Mouse (Mus musculus) G1E (cell line): ENCODE results near the gene Siglec1. TPM values are rescaled to one million over a fixed set of nuclear protein-coding genes. Genes with fewer than 3 reads are reported as not detected.
"Not testable (repeated sequence)": the region's sequence is repeated elsewhere in the genome, so short reads cannot be mapped to it uniquely, and the experiment has no call there.

Experiments
- ATAC-seq: 2 replicates; pipeline ENCODE4 v1.8.0; 2016; ENCODE audit warnings: mild to moderate bottlenecking; ENCODE audit not compliant: insufficient number of reproducible peaks, poor library complexity, low FRiP score, severe bottlenecking; ENCODE audit errors: extremely low read depth
- DNase-seq: peaks from one replicate; pipeline ENCODE4 v3.0.0; 2012; ENCODE audit warnings: low spot score
- H3K27me3 ChIP-seq: 2 replicates; pipeline ENCODE4 v1.6.1; 2012; ENCODE audit warnings: mild to moderate bottlenecking, low read length, inconsistent platforms; ENCODE audit not compliant: insufficient read depth
- H3K36me3 ChIP-seq: replicated peaks from 2 replicates; pipeline ENCODE3; 2012; ENCODE audit warnings: mild to moderate bottlenecking, inconsistent platforms
- H3K4me1 ChIP-seq: 2 replicates; pipeline ENCODE4 v1.6.1; 2012; ENCODE audit warnings: low read depth, low read length, inconsistent platforms, mixed read lengths; ENCODE audit not compliant: insufficient read depth
- H3K4me3 ChIP-seq: 2 replicates; pipeline ENCODE4 v1.5.1; 2012; ENCODE audit warnings: low read depth, mild to moderate bottlenecking, inconsistent platforms, low read length, moderate library complexity, mixed read lengths
- H3K9me3 ChIP-seq: replicated peaks from 2 replicates; pipeline ENCODE4 v1.6.1; 2012; ENCODE audit warnings: inconsistent platforms
- CTCF ChIP-seq: IDR thresholded peaks from 2 replicates; pipeline ENCODE4 v1.5.1; 2012; ENCODE audit warnings: low read depth, low read length, inconsistent platforms, mixed read lengths
- GATA1 ChIP-seq: IDR thresholded peaks from 2 replicates; pipeline ENCODE4 v1.6.1; 2012; ENCODE audit warnings: borderline replicate concordance, low read length, inconsistent platforms, mixed read lengths
- GATA2 ChIP-seq: IDR thresholded peaks from 2 replicates; pipeline ENCODE4 v1.6.1; 2012; ENCODE audit warnings: low read depth, low read length, inconsistent platforms, borderline replicate concordance
- POLR2AphosphoS5 ChIP-seq: IDR thresholded peaks from 2 replicates; pipeline ENCODE4 v1.6.1; 2012; ENCODE audit warnings: low read depth, low read length, inconsistent platforms; ENCODE audit not compliant: insufficient replicate concordance
- TAL1 ChIP-seq: conservative IDR thresholded peaks from 2 replicates; pipeline ENCODE4 v1.6.1; 2012; ENCODE audit warnings: low read depth, low read length, inconsistent platforms, mixed read lengths
- polyA plus RNA-seq: library from polyadenylated mRNA; stranded (reverse); fragments of >175 nt; gene quantifications from 2 replicates; pipeline ENCODE4 v1.2.3, GENCODE M21; 2012
- total RNA-seq, 2 experiments: library from RNA; stranded (forward) in 1 of 2; stranded (reverse) in 1 of 2; fragments of 200-1000 nt in 1 of 2; fragments of >200 nt in 1 of 2; fragmentation: Nextera tagmentation in 1 of 2; gene quantifications; 2 replicates each; pipeline ENCODE4 v1.2.3; 2014 to 2017

The Siglec1 gene
- total and polyA plus RNA-seq, 3 experiments = 0.16 TPM; not detected in 2

DNA sequence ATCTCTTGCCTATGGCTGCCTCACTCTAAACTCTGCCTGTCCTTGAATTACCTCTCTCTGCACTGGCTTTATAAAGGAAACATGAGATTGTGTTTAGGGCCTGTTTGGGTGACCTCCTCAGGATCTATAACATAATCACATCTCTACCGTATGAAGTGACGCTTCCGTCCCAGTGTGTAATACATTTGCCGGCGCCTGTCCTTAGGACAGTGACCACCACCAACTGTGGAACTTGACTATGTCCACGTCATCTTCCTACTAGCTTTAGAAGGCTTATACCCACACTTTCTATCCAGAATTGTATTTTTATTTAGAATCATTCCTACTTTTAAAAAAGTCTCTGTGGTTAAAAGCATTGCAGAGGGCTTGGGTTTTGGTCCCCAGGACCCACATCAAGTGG lies 48.4 kb downstream of the Siglec1 start:
- Histone ChIP-seq H3K4me1 (no peaks in the 10 kb centered on the region), H3K9me3 (no peaks in the 10 kb centered on the region), H3K36me3 (no peaks in the 10 kb centered on the region), H3K4me3 (no peak overlapping the region), H3K27me3 (peaks cover 39% of the 10 kb centered on the region)
- ATAC-seq = no peak
- TF ChIP-seq CTCF = no peak
- no peak for TF ChIP-seq TAL1
- no peak for TF ChIP-seq GATA1
- TF ChIP-seq POLR2AphosphoS5 = no peak
- TF ChIP-seq GATA2 = no peak
- DNase-seq = no peak

GRCm38 (mm10) chr2:131037226-131037990 lies 49.2 kb downstream of the Siglec1 start:
- Histone ChIP-seq H3K4me3 (no peak overlapping the region), H3K36me3 (no peaks in the 10 kb centered on the region), H3K27me3 (peaks cover 33% of the 10 kb centered on the region), H3K9me3 (no peaks in the 10 kb centered on the region), H3K4me1 (no peaks in the 10 kb centered on the region)
- DNase-seq (no peak), ATAC-seq (no peak)
- TF ChIP-seq GATA1 (no peak), GATA2 (no peak), TAL1 (no peak), CTCF (no peak), POLR2AphosphoS5 (no peak)

DNA sequence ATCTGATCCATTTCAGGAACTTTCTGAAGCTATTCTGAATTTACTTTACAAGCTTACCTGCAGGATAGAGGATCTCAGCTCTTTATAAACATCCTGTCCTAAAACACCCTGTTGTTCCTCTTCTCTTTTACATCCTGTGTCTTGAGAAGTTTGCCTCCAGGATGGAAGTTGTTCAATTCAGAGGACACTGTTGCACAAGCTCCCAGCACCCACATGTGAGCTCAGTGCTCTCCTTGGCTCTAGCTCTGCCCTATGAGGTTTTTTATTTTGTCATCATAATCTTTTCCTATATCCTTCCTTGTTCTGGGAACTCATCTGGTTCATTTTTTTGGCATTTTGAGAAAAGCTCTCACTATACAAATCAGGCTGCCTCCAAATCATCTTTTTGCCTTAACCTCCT lies 49.8 kb downstream of the Siglec1 start:
- TF ChIP-seq TAL1 (no peak), GATA1 (no peak), CTCF (no peak), POLR2AphosphoS5 (no peak), GATA2 (no peak)
- H3K36me3 ChIP-seq = no peaks in the 10 kb centered on the region
- DNase-seq (no peak), ATAC-seq (no peak)
- H3K4me3 ChIP-seq = no peak overlapping the region
- H3K9me3 ChIP-seq = no peaks in the 10 kb centered on the region
- peaks cover 33% of the 10 kb centered on the region for H3K27me3 ChIP-seq
- no peaks in the 10 kb centered on the region for H3K4me1 ChIP-seq

GRCm38 (mm10) chr2:131036343-131036742 lies 50.2 kb downstream of the Siglec1 start:
- TF ChIP-seq GATA1 (no peak), CTCF (no peak), POLR2AphosphoS5 (no peak), GATA2 (no peak), TAL1 (no peak)
- no peak for ATAC-seq
- Histone ChIP-seq H3K9me3 (no peaks in the 10 kb centered on the region), H3K4me3 (no peak overlapping the region), H3K27me3 (peaks cover 31% of the 10 kb centered on the region), H3K36me3 (no peaks in the 10 kb centered on the region), H3K4me1 (no peaks in the 10 kb centered on the region)
- DNase-seq = no peak

DNA sequence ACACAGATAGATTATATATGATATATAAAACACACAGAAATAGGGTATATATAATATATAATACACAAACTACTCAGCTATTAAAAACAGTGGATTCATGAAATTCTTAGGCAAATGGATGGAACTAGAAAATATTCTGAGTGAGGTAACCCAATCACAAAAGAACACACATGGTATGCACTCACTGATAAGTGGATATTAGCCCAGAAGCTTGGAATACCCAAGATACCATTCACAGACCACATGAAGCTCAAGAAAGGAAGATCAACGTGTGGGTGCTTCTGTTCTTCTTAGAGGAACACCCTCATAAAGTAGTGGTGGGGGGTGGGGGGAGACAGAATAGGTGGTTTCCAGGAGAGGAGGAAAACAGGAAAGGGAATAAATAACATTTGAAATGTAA lies 55.2 kb downstream of the Siglec1 start:
- not testable (repeated sequence) for H3K4me1 ChIP-seq, DNase-seq, H3K9me3 ChIP-seq, H3K36me3 ChIP-seq, H3K27me3 ChIP-seq, H3K4me3 ChIP-seq, ATAC-seq

GRCm38 (mm10) chr2:131030998-131031397 lies 55.6 kb downstream of the Siglec1 start:
- Histone ChIP-seq H3K4me3 (no peak overlapping the region), H3K9me3 (no peaks in the 10 kb centered on the region), H3K4me1 (no peaks in the 10 kb centered on the region), H3K27me3 (peaks cover 4% of the 10 kb centered on the region; the same call in 1 of the 2 replicates), H3K36me3 (peaks cover 10% of the 10 kb centered on the region)
- TF ChIP-seq TAL1 (no peak), GATA2 (no peak), CTCF (no peak), GATA1 (no peak), POLR2AphosphoS5 (no peak)
- no peak for ATAC-seq
- no peak for DNase-seq
